Mouse (Mus musculus) myocyte (in vitro differentiated cells): ENCODE measurements around the gene Rorc.

ENCODE experiments used
- MYOG ChIP-seq, 3 experiments: IDR thresholded peaks; one replicate each; pipeline ENCODE4 v1.6.1; 2011; ENCODE audit warnings: control low read depth in 2 of 3, low read depth in 2 of 3, mild to moderate bottlenecking in 2 of 3; ENCODE audit not compliant: insufficient read length in 2 of 3, control insufficient read depth in 1 of 3, insufficient read depth in 1 of 3
- POLR2A ChIP-seq: IDR thresholded peaks from one replicate; pipeline ENCODE4 v1.6.1; 2011; ENCODE audit warnings: low read depth, mild to moderate bottlenecking, control low read depth, moderate library complexity; ENCODE audit not compliant: insufficient read length
- TCF12 ChIP-seq: IDR thresholded peaks from one replicate; pipeline ENCODE4 v1.6.1; 2011; ENCODE audit warnings: mild to moderate bottlenecking, control low read depth; ENCODE audit not compliant: poor library complexity, insufficient read depth, severe bottlenecking

DNA sequence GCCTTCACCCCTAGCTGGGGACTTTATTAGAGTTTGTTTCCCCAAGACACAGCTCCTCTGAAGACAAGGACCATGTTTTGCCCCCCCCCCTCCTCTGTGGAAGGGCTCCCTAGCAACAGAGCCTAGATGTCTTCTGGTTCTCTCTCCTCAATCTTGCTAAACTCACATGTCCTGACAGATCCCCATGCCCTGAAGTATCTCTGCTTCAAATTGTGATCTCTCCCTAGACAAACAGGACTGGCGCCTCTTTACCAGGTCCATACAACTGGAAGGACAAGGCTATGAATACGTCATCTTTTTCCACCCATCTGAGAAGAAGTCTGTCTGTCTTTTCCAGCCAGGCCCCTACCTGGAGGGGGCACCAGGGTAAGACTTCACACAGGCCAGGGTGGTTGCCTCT lies 28.4 kb upstream of the Rorc start:
- no peak for TF ChIP-seq POLR2A
- no peak for TF ChIP-seq TCF12
- no peak for TF ChIP-seq MYOG (IDR thresholded peaks at IDR 0.05; ENCODE audit: control insufficient read depth in 1 of 3, insufficient read depth in 1 of 3, insufficient read length in 2 of 3, low read depth in 2 of 3)
